Mouse (Mus musculus) activated CD4-positive, CD25-positive, alpha-beta regulatory T cell, adult 4 months (primary cell): ENCODE measurements around the gene Il5. TPM values are rescaled to one million over a fixed set of nuclear protein-coding genes. Genes with fewer than 3 reads are reported as not detected.

Experiments
- ATAC-seq: one replicate; pipeline ENCODE4 v1.8.0; 2017
- polyA plus RNA-seq, 2 experiments: library from polyadenylated mRNA; unstranded; fragments of 100-300 nt; shearing (Covaris generic); gene quantifications; one replicate each; pipeline ENCODE4 v1.2.1; 2017

The Il5 gene
- polyA plus RNA-seq, 2 experiments from 2014 or later: 0.21 TPM; not detected in 1

DNA sequence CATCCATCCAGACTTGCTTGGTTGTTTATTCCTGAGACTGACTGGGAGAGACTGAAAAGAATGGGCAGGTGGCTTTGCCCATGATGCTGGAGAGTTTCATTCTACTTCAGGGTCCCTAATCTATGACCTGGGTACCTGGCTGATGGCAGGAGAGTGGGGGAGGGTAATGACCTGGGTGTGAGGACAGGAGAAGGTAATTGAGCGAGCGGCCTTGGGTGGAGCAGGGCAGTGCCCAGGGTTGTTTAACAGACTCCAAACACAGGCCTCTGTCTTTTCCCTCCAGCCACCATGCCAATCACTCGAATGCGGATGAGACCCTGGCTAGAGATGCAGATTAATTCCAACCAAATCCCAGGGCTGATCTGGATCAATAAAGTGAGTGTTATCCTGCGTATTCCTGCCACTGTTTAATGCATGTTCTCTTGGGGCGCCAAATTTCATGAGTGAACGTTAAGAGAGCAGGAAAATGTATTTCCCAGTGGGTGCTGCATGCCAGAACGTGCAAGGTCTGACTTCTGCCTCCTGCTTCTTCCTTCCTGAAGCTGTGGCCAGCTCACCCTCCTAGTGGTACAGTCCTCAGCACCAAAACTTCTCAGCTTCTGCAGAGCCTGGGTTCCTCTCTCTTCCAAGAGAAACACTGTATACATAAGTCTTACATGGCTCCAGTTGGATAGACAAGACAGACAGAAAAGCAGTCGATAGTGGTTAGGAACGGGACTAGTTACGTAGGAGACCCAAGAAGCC, 50.6 kb downstream of the Il5 start:
- ATAC-seq: no peak

DNA sequence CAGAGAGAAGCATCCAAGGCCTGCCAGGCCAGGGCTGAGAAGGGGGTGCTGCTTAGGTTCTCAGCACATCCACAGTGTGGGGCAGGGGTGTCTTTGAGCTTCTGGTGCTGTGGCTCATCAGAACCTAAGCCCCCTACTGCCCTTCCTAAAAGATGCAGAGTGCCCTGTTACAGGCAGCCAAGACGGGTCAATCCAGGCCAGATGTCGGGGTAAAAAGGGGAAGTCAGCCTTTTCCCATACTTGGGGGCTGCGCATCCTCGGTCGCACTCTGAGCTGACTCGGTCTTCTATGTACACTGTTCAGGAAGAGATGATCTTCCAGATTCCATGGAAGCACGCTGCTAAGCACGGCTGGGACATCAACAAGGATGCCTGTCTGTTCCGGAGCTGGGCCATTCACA, 51.9 kb downstream of the Il5 start:
- no peak for ATAC-seq

DNA sequence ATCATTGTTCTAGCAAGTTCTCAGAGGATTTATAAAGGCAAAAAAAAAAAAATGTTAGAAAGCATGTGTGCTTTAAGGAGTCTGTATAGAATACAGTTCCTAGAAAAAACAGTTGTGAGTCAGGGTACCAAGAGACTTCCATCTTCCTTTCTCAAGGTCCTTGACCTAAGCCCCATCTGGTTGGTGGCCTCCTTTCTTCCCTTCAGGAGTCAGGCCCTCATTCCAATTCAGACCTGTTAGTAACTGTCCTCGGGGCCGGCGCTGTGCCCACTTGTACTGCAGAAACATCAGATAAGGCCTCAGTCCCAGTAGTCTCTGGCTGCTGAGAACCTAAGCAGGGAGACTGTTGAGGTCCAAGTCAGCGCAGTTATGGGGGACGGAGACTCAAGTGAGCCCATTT, 52.5 kb downstream of the Il5 start, which contains the start of gene Gm17334:
Gene Gm17334, minus strand, starts transcription at position 101 of the 400 bp plus-strand sequence.
- ATAC-seq: no peak

DNA sequence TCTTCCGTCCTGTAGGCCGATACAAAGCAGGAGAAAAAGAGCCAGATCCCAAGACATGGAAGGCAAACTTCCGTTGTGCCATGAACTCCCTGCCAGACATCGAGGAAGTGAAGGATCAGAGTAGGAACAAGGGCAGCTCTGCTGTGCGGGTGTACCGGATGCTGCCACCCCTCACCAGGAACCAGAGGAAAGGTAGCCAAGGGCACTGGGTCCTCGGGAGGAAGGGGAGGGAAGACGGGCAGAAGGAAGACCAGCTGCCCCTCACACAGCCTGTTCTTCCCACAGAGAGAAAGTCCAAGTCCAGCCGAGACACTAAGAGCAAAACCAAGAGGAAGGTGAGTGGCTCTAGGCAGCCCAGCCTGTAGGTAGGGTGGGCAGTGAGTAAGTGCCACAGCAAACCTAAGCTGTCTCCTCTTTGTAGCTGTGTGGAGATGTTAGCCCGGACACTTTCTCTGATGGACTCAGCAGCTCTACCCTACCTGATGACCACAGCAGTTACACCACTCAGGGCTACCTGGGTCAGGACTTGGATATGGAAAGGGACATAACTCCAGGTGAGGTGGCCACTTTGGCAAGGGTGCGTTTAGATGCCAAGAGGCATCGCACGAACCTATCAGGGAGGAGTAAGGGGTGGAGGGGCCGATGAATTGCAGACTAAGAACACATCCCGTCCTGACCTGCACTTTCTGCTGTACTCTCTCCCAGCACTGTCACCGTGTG, 53.2 kb downstream of the Il5 start:
- ATAC-seq: no peak

Other genes with a start within 250 kb of the Il5 start
- gene Gm9945, start 240.6 kb upstream of the Il5 start, polyA plus RNA-seq: not detected
- not detected for gene Sowaha, start 240.5 kb upstream of the Il5 start, polyA plus RNA-seq
- gene Sept8, start 201.5 kb upstream of the Il5 start, polyA plus RNA-seq: 1 to 10 TPM; 1.0 to 1.4 TPM
- 1 to 10 TPM; 5.9 to 7.8 TPM for gene Kif3a, start 153.4 kb upstream of the Il5 start, polyA plus RNA-seq
- gene Il4, start 102.1 kb upstream of the Il5 start, polyA plus RNA-seq: 10 to 100 TPM in 1 of 2 experiments, 1 to 10 TPM in 1; 8.8 to 10.4 TPM
- not detected for gene Il13, start 86.1 kb upstream of the Il5 start, polyA plus RNA-seq
- gene Rad50, start 13.5 kb upstream of the Il5 start, polyA plus RNA-seq: 10 to 100 TPM; 43.2 to 44.8 TPM
- gene Irf1, start 49.2 kb downstream of the Il5 start, polyA plus RNA-seq: 100 to 1,000 TPM; 236 to 307 TPM
- gene Gm17334, start 52.4 kb downstream of the Il5 start, polyA plus RNA-seq: 1 to 10 TPM; 4.9 to 6.2 TPM
- 10 to 100 TPM; 24.2 to 36.5 TPM for gene Gm12216, start 138.5 kb downstream of the Il5 start, polyA plus RNA-seq
- 10 to 100 TPM; 10.8 to 16.0 TPM for gene Slc22a5, start 170.9 kb downstream of the Il5 start, polyA plus RNA-seq